Mouse (Mus musculus): ENCODE results near the gene Fads2. TPM values are rescaled to one million over a fixed set of nuclear protein-coding genes. Genes with fewer than 3 reads are reported as not detected.

The Fads2 gene
- polyA plus RNA-seq, 1 experiment from 2014 or later, result 31.5 TPM

GRCm38 (mm10) chr19:10019214-10019760 lies 82.3 kb downstream of the Fads2 start:
- peak overlapping the region; percentile 78 for H3K9ac ChIP-seq (ENCODE audit: low read length)
- H3K27me3 ChIP-seq (ENCODE audit: control insufficient read depth, insufficient read depth, low read length), result no peaks in the 10 kb centered on the region
- no peak for ATAC-seq (replicated peaks; ENCODE audit: extremely low read depth, insufficient read depth, low FRiP score)
- H3K4me2 ChIP-seq (ENCODE audit: low read depth, low read length), result peak overlapping the region; percentile 76
- no peaks in the 10 kb centered on the region for H3K9me3 ChIP-seq (replicated peaks; ENCODE audit: control insufficient read depth, low read length)
- peaks cover 31% of the 10 kb centered on the region for H3K4me1 ChIP-seq (ENCODE audit: control insufficient read depth, insufficient read depth, low read length)
- no peaks in the 10 kb centered on the region for H3K36me3 ChIP-seq (ENCODE audit: control insufficient read depth, insufficient read depth)
- H3K27ac ChIP-seq (ENCODE audit: low read length), result no peak overlapping the region
- peak overlapping the region; percentile 64 for H3K4me3 ChIP-seq (ENCODE audit: low read length)
- 73% methylated on average over 4 of the region's 4 CpGs for WGBS

GRCm38 (mm10) chr19:10018527-10018818 lies 83.1 kb downstream of the Fads2 start:
- Histone ChIP-seq H3K4me3 (ENCODE audit: low read length) (peak overlapping the region; percentile 64), H3K4me2 (ENCODE audit: low read depth, low read length) (peak overlapping the region; percentile 76), H3K9ac (ENCODE audit: low read length) (peak overlapping the region; percentile 78), H3K27me3 (ENCODE audit: control insufficient read depth, insufficient read depth, low read length) (no peaks in the 10 kb centered on the region), H3K36me3 (ENCODE audit: control insufficient read depth, insufficient read depth) (no peaks in the 10 kb centered on the region), H3K4me1 (ENCODE audit: control insufficient read depth, insufficient read depth, low read length) (peaks cover 34% of the 10 kb centered on the region), H3K27ac (ENCODE audit: low read length) (peak overlapping the region; percentile 63), H3K9me3 (replicated peaks; ENCODE audit: control insufficient read depth, low read length) (no peaks in the 10 kb centered on the region)
- ATAC-seq (replicated peaks; ENCODE audit: extremely low read depth, insufficient read depth, low FRiP score), result peak; percentile 28
- 0% methylated on average over 3 of the region's 3 CpGs for WGBS

GRCm38 (mm10) chr19:10017637-10018526 lies 83.7 kb downstream of the Fads2 start:
- peak overlapping the region; percentile 78 for H3K9ac ChIP-seq (ENCODE audit: low read length)
- H3K4me2 ChIP-seq (ENCODE audit: low read depth, low read length), result peak overlapping the region; percentile 76
- WGBS, result 8% methylated on average over 44 of the region's 44 CpGs
- peak overlapping the region; percentile 75 for H3K27ac ChIP-seq (ENCODE audit: low read length)
- H3K4me1 ChIP-seq (ENCODE audit: control insufficient read depth, insufficient read depth, low read length), result peaks cover 39% of the 10 kb centered on the region
- peak; percentile 96 for ATAC-seq (replicated peaks; ENCODE audit: extremely low read depth, insufficient read depth, low FRiP score)
- no peaks in the 10 kb centered on the region for H3K36me3 ChIP-seq (ENCODE audit: control insufficient read depth, insufficient read depth)
- no peaks in the 10 kb centered on the region for H3K27me3 ChIP-seq (ENCODE audit: control insufficient read depth, insufficient read depth, low read length)
- no peaks in the 10 kb centered on the region for H3K9me3 ChIP-seq (replicated peaks; ENCODE audit: control insufficient read depth, low read length)
- peak overlapping the region; percentile 64 for H3K4me3 ChIP-seq (ENCODE audit: low read length)

GRCm38 (mm10) chr19:10016151-10016550 lies 85.4 kb downstream of the Fads2 start:
- Histone ChIP-seq H3K4me2 (ENCODE audit: low read depth, low read length) (no peak overlapping the region), H3K27ac (ENCODE audit: low read length) (no peak overlapping the region), H3K4me1 (ENCODE audit: control insufficient read depth, insufficient read depth, low read length) (peaks cover 35% of the 10 kb centered on the region), H3K36me3 (ENCODE audit: control insufficient read depth, insufficient read depth) (no peaks in the 10 kb centered on the region), H3K9ac (ENCODE audit: low read length) (no peak overlapping the region), H3K27me3 (ENCODE audit: control insufficient read depth, insufficient read depth, low read length) (no peaks in the 10 kb centered on the region), H3K4me3 (ENCODE audit: low read length) (no peak overlapping the region), H3K9me3 (replicated peaks; ENCODE audit: control insufficient read depth, low read length) (no peaks in the 10 kb centered on the region)
- 77% methylated on average over 4 of the region's 4 CpGs for WGBS
- no peak for ATAC-seq (replicated peaks; ENCODE audit: extremely low read depth, insufficient read depth, low FRiP score)

GRCm38 (mm10) chr19:10015442-10015841 lies 86.1 kb downstream of the Fads2 start:
- Histone ChIP-seq H3K4me1 (ENCODE audit: control insufficient read depth, insufficient read depth, low read length) (peaks cover 35% of the 10 kb centered on the region), H3K4me2 (ENCODE audit: low read depth, low read length) (no peak overlapping the region), H3K27ac (ENCODE audit: low read length) (no peak overlapping the region), H3K4me3 (ENCODE audit: low read length) (no peak overlapping the region), H3K9me3 (replicated peaks; ENCODE audit: control insufficient read depth, low read length) (no peaks in the 10 kb centered on the region), H3K36me3 (ENCODE audit: control insufficient read depth, insufficient read depth) (no peaks in the 10 kb centered on the region), H3K9ac (ENCODE audit: low read length) (no peak overlapping the region), H3K27me3 (ENCODE audit: control insufficient read depth, insufficient read depth, low read length) (no peaks in the 10 kb centered on the region)
- ATAC-seq (replicated peaks; ENCODE audit: extremely low read depth, insufficient read depth, low FRiP score), result no peak
- 53% methylated on average over 4 of the region's 4 CpGs for WGBS

- peaks cover 35% of the 10 kb centered on the region for H3K4me1 ChIP-seq (ENCODE audit: control insufficient read depth, insufficient read depth, low read length)
- no peaks in the 10 kb centered on the region for H3K27me3 ChIP-seq (ENCODE audit: control insufficient read depth, insufficient read depth, low read length)
- no peak overlapping the region for H3K4me2 ChIP-seq (ENCODE audit: low read depth, low read length)
- H3K36me3 ChIP-seq (ENCODE audit: control insufficient read depth, insufficient read depth), result no peaks in the 10 kb centered on the region
- 63% methylated on average over 13 of the region's 13 CpGs for WGBS
- no peak overlapping the region for H3K4me3 ChIP-seq (ENCODE audit: low read length)
- no peak for ATAC-seq (replicated peaks; ENCODE audit: extremely low read depth, insufficient read depth, low FRiP score)
- H3K9me3 ChIP-seq (replicated peaks; ENCODE audit: control insufficient read depth, low read length), result no peaks in the 10 kb centered on the region
- H3K9ac ChIP-seq (ENCODE audit: low read length), result no peak overlapping the region
- H3K27ac ChIP-seq (ENCODE audit: low read length), result peak overlapping the region; percentile 84; the same call in 1 of the 2 replicates
Observed at GRCm38 (mm10) chr19:10014824-10015223, 86.7 kb downstream of the Fads2 start.

GRCm38 (mm10) chr19:10013913-10014312 lies 87.6 kb downstream of the Fads2 start:
- no peaks in the 10 kb centered on the region for H3K27me3 ChIP-seq (ENCODE audit: control insufficient read depth, insufficient read depth, low read length)
- H3K9ac ChIP-seq (ENCODE audit: low read length), result no peak overlapping the region
- 16% methylated on average over 5 of the region's 5 CpGs for WGBS
- ATAC-seq (replicated peaks; ENCODE audit: extremely low read depth, insufficient read depth, low FRiP score), result peak; percentile 33
- H3K4me2 ChIP-seq (ENCODE audit: low read depth, low read length), result no peak overlapping the region
- H3K4me1 ChIP-seq (ENCODE audit: control insufficient read depth, insufficient read depth, low read length), result peaks cover 33% of the 10 kb centered on the region
- no peak overlapping the region for H3K4me3 ChIP-seq (ENCODE audit: low read length)
- H3K36me3 ChIP-seq (ENCODE audit: control insufficient read depth, insufficient read depth), result no peaks in the 10 kb centered on the region
- no peaks in the 10 kb centered on the region for H3K9me3 ChIP-seq (replicated peaks; ENCODE audit: control insufficient read depth, low read length)
- peak overlapping the region; percentile 84 for H3K27ac ChIP-seq (ENCODE audit: low read length)

- peaks cover 27% of the 10 kb centered on the region for H3K4me1 ChIP-seq (ENCODE audit: control insufficient read depth, insufficient read depth, low read length)
- H3K9ac ChIP-seq (ENCODE audit: low read length), result peak overlapping the region; percentile 35; the same call in 1 of the 2 replicates
- H3K4me3 ChIP-seq (ENCODE audit: low read length), result no peak overlapping the region
- ATAC-seq (replicated peaks; ENCODE audit: extremely low read depth, insufficient read depth, low FRiP score), result no peak
- H3K36me3 ChIP-seq (ENCODE audit: control insufficient read depth, insufficient read depth), result no peaks in the 10 kb centered on the region
- peak overlapping the region; percentile 84 for H3K27ac ChIP-seq (ENCODE audit: low read length)
- H3K9me3 ChIP-seq (replicated peaks; ENCODE audit: control insufficient read depth, low read length), result no peaks in the 10 kb centered on the region
- 32% methylated on average over 3 of the region's 3 CpGs for WGBS
- H3K27me3 ChIP-seq (ENCODE audit: control insufficient read depth, insufficient read depth, low read length), result no peaks in the 10 kb centered on the region
- H3K4me2 ChIP-seq (ENCODE audit: low read depth, low read length), result no peak overlapping the region
Observed at GRCm38 (mm10) chr19:10013348-10013747, 88.2 kb downstream of the Fads2 start.

GRCm38 (mm10) chr19:10012827-10013278 lies 88.7 kb downstream of the Fads2 start:
- no peaks in the 10 kb centered on the region for H3K36me3 ChIP-seq (ENCODE audit: control insufficient read depth, insufficient read depth)
- no peak overlapping the region for H3K9ac ChIP-seq (ENCODE audit: low read length)
- no peak overlapping the region for H3K4me2 ChIP-seq (ENCODE audit: low read depth, low read length)
- no peak overlapping the region for H3K4me3 ChIP-seq (ENCODE audit: low read length)
- 17% methylated on average over 6 of the region's 6 CpGs for WGBS
- no peaks in the 10 kb centered on the region for H3K27me3 ChIP-seq (ENCODE audit: control insufficient read depth, insufficient read depth, low read length)
- H3K9me3 ChIP-seq (replicated peaks; ENCODE audit: control insufficient read depth, low read length), result no peaks in the 10 kb centered on the region
- H3K4me1 ChIP-seq (ENCODE audit: control insufficient read depth, insufficient read depth, low read length), result peaks cover 26% of the 10 kb centered on the region
- peak overlapping the region; percentile 84 for H3K27ac ChIP-seq (ENCODE audit: low read length)
- peak; percentile 63 for ATAC-seq (replicated peaks; ENCODE audit: extremely low read depth, insufficient read depth, low FRiP score)
